16 mouse cellular contexts compared by ENCODE assay signal in the genomic region with DNA sequence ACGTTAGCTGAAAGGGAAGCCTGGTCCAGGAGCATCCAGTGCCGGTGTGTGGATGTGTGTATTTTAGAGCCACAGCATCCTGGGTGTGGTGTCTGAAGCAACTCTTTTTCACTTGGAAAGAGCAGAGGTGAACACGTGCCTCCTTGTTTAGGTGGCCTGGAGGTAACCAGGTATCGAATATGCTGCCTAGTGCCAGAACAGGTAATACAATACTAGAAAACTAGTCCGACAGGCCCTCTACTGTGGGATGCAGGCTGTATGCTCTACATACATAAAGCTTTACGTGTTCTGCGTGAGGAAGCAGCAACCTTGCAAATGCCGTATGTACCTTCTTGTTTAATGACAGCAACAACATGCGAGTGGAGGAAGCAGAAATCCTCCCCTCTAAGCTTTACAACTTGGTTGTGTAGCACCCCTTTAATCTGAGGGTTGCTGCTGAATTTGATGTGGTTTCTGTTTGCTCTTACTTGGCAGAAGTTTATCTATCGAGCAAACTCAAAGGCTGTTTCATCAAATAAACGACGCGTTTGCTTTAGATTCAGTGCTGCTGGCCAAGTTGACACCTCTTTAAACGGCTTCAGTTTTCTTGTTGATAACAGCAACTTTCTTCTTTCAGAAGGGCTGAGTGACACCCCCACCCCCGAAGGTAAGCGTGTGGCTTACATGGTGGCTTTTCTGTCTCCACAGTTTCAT. TPM values are rescaled to one million over a fixed set of nuclear protein-coding genes. Genes with fewer than 3 reads are reported as not detected.
DNase-seq lines count a peak whose midpoint lies in the region; ATAC-seq and TF ChIP-seq lines count a peak whose summit lies in the region.
"Had no signal": no experiment of that assay in that cellular context is flagged by ENCODE, and none has a peak within 500 bp of the region (broad histone marks: within the 10 kb centered on the region; RNA-seq: fewer than 3 reads in every experiment).

No protein-coding gene starts in this region.

- no peak overlapping the region for H3K4me3 ChIP-seq in heart, embryonic 14.5 days (ENCODE audit: control insufficient read depth in 1 of 2, insufficient read depth in 1 of 2, low read depth in 1 of 2, low read length in 2 of 2)
- H3K4me3 ChIP-seq in lung, postnatal 0 days (ENCODE audit: low read depth, low read length) = no peak overlapping the region
- H3K4me3 ChIP-seq in embryonic facial prominence, embryonic 15.5 days (replicated peaks) = no peak overlapping the region
- H3K4me3 ChIP-seq: erythroblast, embryonic 14.5 days; liver, embryonic 13.5 days; neural tube, embryonic 15.5 days had no signal

- WGBS in heart, embryonic 14.5 days = 68% methylated on average over 16 of the region's 16 CpGs
- 39% methylated on average over 16 of the region's 16 CpGs for WGBS in lung, postnatal 0 days
- 71% methylated on average over 16 of the region's 16 CpGs for WGBS in embryonic facial prominence, embryonic 15.5 days

- H3K9ac ChIP-seq in heart, embryonic 14.5 days (ENCODE audit: low read length) = no peak overlapping the region; the same call in 1 of the 2 replicates
- no peak overlapping the region for H3K9ac ChIP-seq in lung, postnatal 0 days (replicated peaks; ENCODE audit: low read depth)
- H3K9ac ChIP-seq in embryonic facial prominence, embryonic 15.5 days = no peak overlapping the region
- H3K9ac ChIP-seq: hindbrain, embryonic 14.5 days; liver, embryonic 13.5 days; neural tube, embryonic 15.5 days had no signal

- no peaks in the 10 kb centered on the region for H3K27me3 ChIP-seq in heart, embryonic 14.5 days (ENCODE audit: control insufficient read depth, insufficient read depth, low read length)
- no peaks in the 10 kb centered on the region for H3K27me3 ChIP-seq in lung, postnatal 0 days (replicated peaks; ENCODE audit: insufficient read depth, low read length)
- no peaks in the 10 kb centered on the region for H3K27me3 ChIP-seq in embryonic facial prominence, embryonic 15.5 days
- H3K27me3 ChIP-seq: liver, embryonic 13.5 days; neural tube, embryonic 15.5 days had no signal

- H3K4me2 ChIP-seq in heart, embryonic 14.5 days (ENCODE audit: low read length) = no peak overlapping the region
- H3K4me2 ChIP-seq in lung, postnatal 0 days (replicated peaks; ENCODE audit: low read depth, low read length) = no peak overlapping the region; the same call in 1 of the 2 replicates
- 0 out of 2 replicates have a peak overlapping the region, but pooled peaks have one; percentile 8 for H3K4me2 ChIP-seq in embryonic facial prominence, embryonic 15.5 days (replicated peaks)
- H3K4me2 ChIP-seq: hindbrain, embryonic 14.5 days; liver, embryonic 13.5 days; neural tube, embryonic 15.5 days had no signal

- H3K9me3 ChIP-seq in heart, embryonic 14.5 days (ENCODE audit: control insufficient read depth, low read length) = no peaks in the 10 kb centered on the region
- H3K9me3 ChIP-seq in lung, postnatal 0 days (ENCODE audit: low read length) = no peaks in the 10 kb centered on the region
- no peaks in the 10 kb centered on the region for H3K9me3 ChIP-seq in embryonic facial prominence, embryonic 15.5 days (replicated peaks)
- H3K9me3 ChIP-seq: liver, embryonic 13.5 days; neural tube, embryonic 15.5 days had no signal

- no peak for ATAC-seq in heart, embryonic 14.5 days (ENCODE audit: insufficient number of reproducible peaks, insufficient read depth, low FRiP score, low read depth)
- ATAC-seq in lung, postnatal 0 days = no peak; the same call in 1 of the 2 replicates
- no peak for ATAC-seq in embryonic facial prominence, embryonic 15.5 days (ENCODE audit: insufficient number of reproducible peaks, low FRiP score, low TSS enrichment, low read depth)

- no peak for DNase-seq in heart, adult 11 months
- peak; percentile 28 for DNase-seq in lung, postnatal 0 days (ENCODE audit: low spot score)
- DNase-seq in lung, postnatal 25 days (ENCODE audit: low spot score) = no peak
- DNase-seq in thymus, postnatal 25 days = peak; percentile 29
- DNase-seq in c-Kit-positive CD71-positive TER-119-positive erythroid progenitor cells, embryonic 14.5 days (ENCODE audit: low spot score) = no peak
- no peak for DNase-seq in embryo, embryonic 9.5 days (ENCODE audit: extremely low spot score)
- DNase-seq: cerebellum, postnatal 14 days; kidney, postnatal 14 days; liver, embryonic 13.5 days; midbrain, embryonic 14.5 days; right cerebral cortex, postnatal 25 days had no signal

- peaks cover 42% of the 10 kb centered on the region for H3K36me3 ChIP-seq in heart, embryonic 14.5 days (ENCODE audit: control insufficient read depth, insufficient read depth, low read length)
- peaks cover 19% of the 10 kb centered on the region; the same call in 1 of the 2 replicates for H3K36me3 ChIP-seq in lung, postnatal 0 days (ENCODE audit: insufficient read depth, low read length)
- H3K36me3 ChIP-seq in embryonic facial prominence, embryonic 15.5 days = peaks cover 23% of the 10 kb centered on the region

- H3K4me1 ChIP-seq in heart, embryonic 14.5 days (ENCODE audit: control insufficient read depth in 2 of 2, insufficient read depth in 2 of 2, low read length in 2 of 2) = peaks cover 25 to 68% of the 10 kb centered on the region in 2 experiments
- H3K4me1 ChIP-seq in lung, postnatal 0 days (ENCODE audit: insufficient read depth, low read depth, low read length) = peaks cover 26% of the 10 kb centered on the region
- peaks cover 48% of the 10 kb centered on the region for H3K4me1 ChIP-seq in embryonic facial prominence, embryonic 15.5 days

- peak overlapping the region; percentile 97 to 99 for H3K27ac ChIP-seq in heart, embryonic 14.5 days (replicated peaks in 1 of 2; ENCODE audit: control insufficient read depth in 1 of 2, insufficient read depth in 1 of 2, low read depth in 2 of 2, low read length in 2 of 2)
- H3K27ac ChIP-seq in lung, postnatal 0 days (ENCODE audit: low read length) = peak overlapping the region; percentile 55
- peak overlapping the region; percentile 28; the same call in 1 of the 2 replicates for H3K27ac ChIP-seq in embryonic facial prominence, embryonic 15.5 days (replicated peaks)
- H3K27ac ChIP-seq: hindbrain, embryonic 14.5 days; liver, embryonic 13.5 days; neural tube, embryonic 15.5 days had no signal

- no peak for TF ChIP-seq EP300 in lung, postnatal 0 days (IDR thresholded peaks at IDR 0.05)

- TF ChIP-seq CTCF in lung, postnatal 0 days (IDR thresholded peaks at IDR 0.05) = no peak

RNA-seq across cellular contexts. Expression of a gene that starts 7.7 kb away (rescaled TPM):
- 68.8 and 71.9 TPM in 2 replicates for polyA plus RNA-seq in heart, embryonic 14.5 days (2014; fragmentation: Nextera tagmentation; extraction: Ambion mirVana)
- 32.5 and 35.8 TPM in 2 replicates for polyA plus RNA-seq in lung, postnatal 0 days (2015; fragmentation: Nextera tagmentation; extraction: Ambion mirVana)
- polyA plus RNA-seq in embryonic facial prominence, embryonic 15.5 days (2015; fragmentation: Nextera tagmentation; extraction: Ambion mirVana) = 41.6 and 42.0 TPM in 2 replicates

Comparison
In these comparisons a context has a peak if more than half of its experiments do, and no peak if none do; other contexts are left out.
1. DNase-seq: peak in lung, postnatal 0 days (single experiment) and thymus, postnatal 25 days (single experiment); none in heart, adult 11 months (single experiment), lung, postnatal 25 days (single experiment), c-Kit-positive CD71-positive TER-119-positive erythroid progenitor cells, embryonic 14.5 days (single experiment) and embryo, embryonic 9.5 days (single experiment).
2. H3K27ac ChIP-seq: peak in every context shown above with its lines; median percentile 98 in heart, embryonic 14.5 days; 55 in lung, postnatal 0 days; 28 in embryonic facial prominence, embryonic 15.5 days.